Mouse (Mus musculus): Measurements from ENCODE around the gene Cckbr. TPM values are rescaled to one million over a fixed set of nuclear protein-coding genes. Genes with fewer than 3 reads are reported as not detected.

Gene Cckbr
- polyA plus RNA-seq, 1 experiment from 2014 or later = 8.5 TPM

- Histone ChIP-seq H3K4me2 (ENCODE audit: low read length) (no peak overlapping the region), H3K4me1 (ENCODE audit: control insufficient read depth, insufficient read depth, low read length) (no peaks in the 10 kb centered on the region), H3K27ac (ENCODE audit: low read length) (no peak overlapping the region), H3K36me3 (ENCODE audit: control insufficient read depth, insufficient read depth, low read length) (no peaks in the 10 kb centered on the region), H3K27me3 (ENCODE audit: control insufficient read depth, insufficient read depth, low read depth, low read length) (no peaks in the 10 kb centered on the region), H3K9ac (ENCODE audit: low read depth, low read length) (no peak overlapping the region), H3K9me3 (replicated peaks; ENCODE audit: control insufficient read depth, low read length, poor library complexity, severe bottlenecking) (no peaks in the 10 kb centered on the region), H3K4me3 (ENCODE audit: low read depth, low read length) (no peak overlapping the region)
- ATAC-seq = no peak
- 74% methylated on average over 1 of the region's 1 CpGs for WGBS
Observed at GRCm38 (mm10) chr7:105499676-105500075, 74.1 kb downstream of the Cckbr start.

- no peaks in the 10 kb centered on the region for H3K9me3 ChIP-seq (replicated peaks; ENCODE audit: control insufficient read depth, low read length, poor library complexity, severe bottlenecking)
- H3K4me2 ChIP-seq (ENCODE audit: low read length) = no peak overlapping the region
- 91% methylated on average over 4 of the region's 4 CpGs for WGBS
- no peaks in the 10 kb centered on the region for H3K4me1 ChIP-seq (ENCODE audit: control insufficient read depth, insufficient read depth, low read length)
- no peak overlapping the region for H3K9ac ChIP-seq (ENCODE audit: low read depth, low read length)
- H3K27ac ChIP-seq (ENCODE audit: low read length) = no peak overlapping the region
- H3K36me3 ChIP-seq (ENCODE audit: control insufficient read depth, insufficient read depth, low read length) = no peaks in the 10 kb centered on the region
- ATAC-seq = no peak
- H3K27me3 ChIP-seq (ENCODE audit: control insufficient read depth, insufficient read depth, low read depth, low read length) = no peaks in the 10 kb centered on the region
- H3K4me3 ChIP-seq (ENCODE audit: low read depth, low read length) = no peak overlapping the region
Observed at GRCm38 (mm10) chr7:105501984-105502383, 76.5 kb downstream of the Cckbr start.

- no peaks in the 10 kb centered on the region for H3K27me3 ChIP-seq (ENCODE audit: control insufficient read depth, insufficient read depth, low read depth, low read length)
- ATAC-seq = no peak
- H3K9ac ChIP-seq (ENCODE audit: low read depth, low read length) = no peak overlapping the region
- no peaks in the 10 kb centered on the region; the same call in 1 of the 2 replicates for H3K9me3 ChIP-seq (replicated peaks; ENCODE audit: control insufficient read depth, low read length, poor library complexity, severe bottlenecking)
- no peak overlapping the region for H3K4me3 ChIP-seq (ENCODE audit: low read depth, low read length)
- H3K4me2 ChIP-seq (ENCODE audit: low read length) = no peak overlapping the region
- 75% methylated on average over 4 of the region's 4 CpGs for WGBS
- no peak overlapping the region for H3K27ac ChIP-seq (ENCODE audit: low read length)
- no peaks in the 10 kb centered on the region for H3K36me3 ChIP-seq (ENCODE audit: control insufficient read depth, insufficient read depth, low read length)
- H3K4me1 ChIP-seq (ENCODE audit: control insufficient read depth, insufficient read depth, low read length) = no peaks in the 10 kb centered on the region
Observed at GRCm38 (mm10) chr7:105507257-105507656, 81.7 kb downstream of the Cckbr start.

- Histone ChIP-seq H3K4me1 (ENCODE audit: control insufficient read depth, insufficient read depth, low read length) (peaks cover 8% of the 10 kb centered on the region; the same call in 1 of the 2 replicates), H3K27me3 (ENCODE audit: control insufficient read depth, insufficient read depth, low read depth, low read length) (no peaks in the 10 kb centered on the region), H3K4me2 (ENCODE audit: low read length) (no peak overlapping the region), H3K27ac (ENCODE audit: low read length) (no peak overlapping the region), H3K4me3 (ENCODE audit: low read depth, low read length) (no peak overlapping the region), H3K9me3 (replicated peaks; ENCODE audit: control insufficient read depth, low read length, poor library complexity, severe bottlenecking) (no peaks in the 10 kb centered on the region; the same call in 1 of the 2 replicates), H3K36me3 (ENCODE audit: control insufficient read depth, insufficient read depth, low read length) (no peaks in the 10 kb centered on the region), H3K9ac (ENCODE audit: low read depth, low read length) (no peak overlapping the region)
- no peak for ATAC-seq
- WGBS = 82% methylated on average over 5 of the region's 5 CpGs
Observed at GRCm38 (mm10) chr7:105510143-105510542, 84.6 kb downstream of the Cckbr start.

- H3K27ac ChIP-seq (ENCODE audit: low read length) = peak overlapping the region; percentile 67
- ATAC-seq = peak; percentile 93
- H3K9me3 ChIP-seq (replicated peaks; ENCODE audit: control insufficient read depth, low read length, poor library complexity, severe bottlenecking) = no peaks in the 10 kb centered on the region; the same call in 1 of the 2 replicates
- H3K4me2 ChIP-seq (ENCODE audit: low read length) = no peak overlapping the region
- H3K4me1 ChIP-seq (ENCODE audit: control insufficient read depth, insufficient read depth, low read length) = peaks cover 8% of the 10 kb centered on the region; the same call in 1 of the 2 replicates
- no peak overlapping the region for H3K4me3 ChIP-seq (ENCODE audit: low read depth, low read length)
- no peak overlapping the region for H3K9ac ChIP-seq (ENCODE audit: low read depth, low read length)
- H3K27me3 ChIP-seq (ENCODE audit: control insufficient read depth, insufficient read depth, low read depth, low read length) = no peaks in the 10 kb centered on the region
- no peaks in the 10 kb centered on the region for H3K36me3 ChIP-seq (ENCODE audit: control insufficient read depth, insufficient read depth, low read length)
- WGBS = 35% methylated on average over 5 of the region's 5 CpGs
Observed at GRCm38 (mm10) chr7:105513845-105514291, 88.3 kb downstream of the Cckbr start.

- Histone ChIP-seq H3K36me3 (ENCODE audit: control insufficient read depth, insufficient read depth, low read length) (no peaks in the 10 kb centered on the region), H3K27me3 (ENCODE audit: control insufficient read depth, insufficient read depth, low read depth, low read length) (no peaks in the 10 kb centered on the region), H3K9ac (ENCODE audit: low read depth, low read length) (no peak overlapping the region), H3K4me3 (ENCODE audit: low read depth, low read length) (no peak overlapping the region), H3K27ac (ENCODE audit: low read length) (no peak overlapping the region; the same call in 1 of the 2 replicates), H3K4me1 (ENCODE audit: control insufficient read depth, insufficient read depth, low read length) (peaks cover 8% of the 10 kb centered on the region; the same call in 1 of the 2 replicates), H3K9me3 (replicated peaks; ENCODE audit: control insufficient read depth, low read length, poor library complexity, severe bottlenecking) (no peaks in the 10 kb centered on the region; the same call in 1 of the 2 replicates), H3K4me2 (ENCODE audit: low read length) (no peak overlapping the region)
- WGBS = 51% methylated on average over 5 of the region's 5 CpGs
- peak; percentile 1; the same call in 1 of the 2 replicates for ATAC-seq
Observed at GRCm38 (mm10) chr7:105514561-105514960, 89.0 kb downstream of the Cckbr start.

GRCm38 (mm10) chr7:105515178-105515577, 89.6 kb downstream of the Cckbr start:
- no peak overlapping the region for H3K4me3 ChIP-seq (ENCODE audit: low read depth, low read length)
- H3K9me3 ChIP-seq (replicated peaks; ENCODE audit: control insufficient read depth, low read length, poor library complexity, severe bottlenecking) = no peaks in the 10 kb centered on the region; the same call in 1 of the 2 replicates
- no peaks in the 10 kb centered on the region for H3K27me3 ChIP-seq (ENCODE audit: control insufficient read depth, insufficient read depth, low read depth, low read length)
- H3K36me3 ChIP-seq (ENCODE audit: control insufficient read depth, insufficient read depth, low read length) = no peaks in the 10 kb centered on the region
- peak; percentile 49; the same call in 1 of the 2 replicates for ATAC-seq
- H3K4me1 ChIP-seq (ENCODE audit: control insufficient read depth, insufficient read depth, low read length) = peaks cover 8% of the 10 kb centered on the region; the same call in 1 of the 2 replicates
- H3K27ac ChIP-seq (ENCODE audit: low read length) = no peak overlapping the region
- H3K4me2 ChIP-seq (ENCODE audit: low read length) = no peak overlapping the region
- H3K9ac ChIP-seq (ENCODE audit: low read depth, low read length) = no peak overlapping the region
- 10% methylated on average over 5 of the region's 5 CpGs for whole genome bisulfite sequencing

- 14% methylated on average over 9 of the region's 9 CpGs for WGBS
Observed at GRCm38 (mm10) chr7:105516669-105517360, 91.3 kb downstream of the Cckbr start.

GRCm38 (mm10) chr7:105519336-105519735, 93.8 kb downstream of the Cckbr start:
- no peaks in the 10 kb centered on the region for H3K27me3 ChIP-seq (ENCODE audit: control insufficient read depth, insufficient read depth, low read depth, low read length)
- H3K4me3 ChIP-seq (ENCODE audit: low read depth, low read length) = no peak overlapping the region
- 68% methylated on average over 11 of the region's 11 CpGs for WGBS
- H3K27ac ChIP-seq (ENCODE audit: low read length) = no peak overlapping the region
- H3K4me2 ChIP-seq (ENCODE audit: low read length) = no peak overlapping the region
- no peaks in the 10 kb centered on the region for H3K9me3 ChIP-seq (replicated peaks; ENCODE audit: control insufficient read depth, low read length, poor library complexity, severe bottlenecking)
- H3K4me1 ChIP-seq (ENCODE audit: control insufficient read depth, insufficient read depth, low read length) = 0 out of 2 replicates have a peak, but pooled peaks cover 1% of the 10 kb centered on the region
- no peak for ATAC-seq
- no peaks in the 10 kb centered on the region for H3K36me3 ChIP-seq (ENCODE audit: control insufficient read depth, insufficient read depth, low read length)
- no peak overlapping the region for H3K9ac ChIP-seq (ENCODE audit: low read depth, low read length)

More at GRCm38 (mm10) chr7:105516669-105517360, 91.3 kb downstream of the Cckbr start:
- no peak overlapping the region for H3K27ac ChIP-seq (ENCODE audit: low read length)
- no peaks in the 10 kb centered on the region for H3K36me3 ChIP-seq (ENCODE audit: control insufficient read depth, insufficient read depth, low read length)
- no peak for ATAC-seq
- peaks cover 8% of the 10 kb centered on the region; the same call in 1 of the 2 replicates for H3K4me1 ChIP-seq (ENCODE audit: control insufficient read depth, insufficient read depth, low read length)
- no peaks in the 10 kb centered on the region for H3K9me3 ChIP-seq (replicated peaks; ENCODE audit: control insufficient read depth, low read length, poor library complexity, severe bottlenecking)
- H3K27me3 ChIP-seq (ENCODE audit: control insufficient read depth, insufficient read depth, low read depth, low read length) = no peaks in the 10 kb centered on the region
- H3K9ac ChIP-seq (ENCODE audit: low read depth, low read length) = no peak overlapping the region
- H3K4me2 ChIP-seq (ENCODE audit: low read length) = no peak overlapping the region
- H3K4me3 ChIP-seq (ENCODE audit: low read depth, low read length) = no peak overlapping the region

Measured in midbrain, embryonic 16.5 days (tissue).